Mouse (Mus musculus) brown adipose tissue, adult 24 weeks (tissue): ENCODE measurements around the gene Lypd6b. TPM values are rescaled to one million over a fixed set of nuclear protein-coding genes. Genes with fewer than 3 reads are reported as not detected.

Experiments used
- H3K27ac ChIP-seq: fragments of 200-500 bp; replicated peaks from 2 replicates; pipeline ENCODE4 v1.5.1; 2012; ENCODE audit warnings: low read depth, mild to moderate bottlenecking, low read length
- H3K4me1 ChIP-seq: fragments of 200-500 bp; 2 replicates; pipeline ENCODE4 v1.6.1; 2012; ENCODE audit warnings: low read length, mixed read lengths; ENCODE audit not compliant: control insufficient read depth, insufficient read depth, insufficient read length
- H3K4me3 ChIP-seq: fragments of 200-500 bp; 2 replicates; pipeline ENCODE4 v1.5.1; 2012; ENCODE audit warnings: low read depth, mild to moderate bottlenecking, low read length, moderate library complexity; ENCODE audit not compliant: insufficient read depth
- polyA plus RNA-seq: library from polyadenylated mRNA; stranded (reverse); fragments of >200 nt; gene quantifications from 2 replicates; pipeline ENCODE4 v1.2.4, GENCODE M21; 2012; ENCODE audit not compliant: missing spikeins, insufficient read depth, insufficient read length

Lypd6b gene
- polyA plus RNA-seq, 1 experiment: not detected

DNA sequence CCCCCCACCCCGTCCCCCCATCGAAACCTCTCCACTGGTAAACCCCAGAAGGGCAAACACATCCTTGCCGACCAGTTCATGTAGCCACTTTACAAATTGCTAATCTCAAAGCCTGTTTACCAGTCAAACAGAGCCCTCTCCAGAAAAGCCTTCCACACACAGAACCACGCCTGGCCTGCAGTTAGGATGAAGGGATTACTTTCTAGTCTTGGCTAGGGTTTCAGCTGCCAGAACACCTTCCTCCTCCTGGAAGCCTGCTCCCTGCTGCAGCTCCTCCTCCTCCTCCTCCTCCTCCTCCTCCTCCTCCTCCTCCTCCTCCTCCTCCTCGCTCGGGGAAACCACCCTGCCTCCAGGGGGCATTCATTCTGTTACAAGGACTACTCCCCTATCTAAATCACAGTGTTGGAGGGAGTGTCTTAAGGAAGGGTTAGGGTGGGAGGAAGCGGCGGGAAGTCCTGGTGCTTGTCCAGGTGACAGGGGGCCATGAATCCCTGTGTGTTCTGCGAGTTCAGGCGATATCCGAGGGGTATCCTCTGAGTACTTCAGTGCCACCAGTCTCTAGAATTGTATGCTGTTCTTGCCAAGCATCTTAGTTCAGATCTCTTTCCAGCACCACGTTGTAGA lies 73.6 kb downstream of the Lypd6b start:
- no peaks in the 10 kb centered on the region for H3K4me1 ChIP-seq
- H3K4me3 ChIP-seq: no peak overlapping the region
- H3K27ac ChIP-seq: no peak overlapping the region

DNA sequence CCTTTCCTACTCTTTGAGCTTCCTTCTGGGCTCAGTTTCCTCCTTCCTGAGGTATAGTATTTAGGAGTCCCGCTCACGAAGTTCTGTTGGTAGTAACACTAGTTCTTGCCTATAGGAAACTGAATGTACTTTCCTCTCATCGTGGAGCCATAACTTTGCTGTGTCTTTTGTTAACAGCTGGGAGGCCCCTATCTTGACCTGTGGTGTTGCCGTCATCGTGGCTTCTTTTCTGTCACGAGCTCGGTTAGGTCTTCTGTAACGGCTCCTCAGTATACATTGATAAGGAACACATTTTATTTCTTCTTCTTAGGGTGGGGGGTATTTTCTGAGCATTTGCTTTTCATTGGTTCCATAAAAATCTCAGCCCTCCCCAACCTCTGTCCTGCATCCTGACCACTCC lies 74.2 kb downstream of the Lypd6b start:
- H3K4me3 ChIP-seq: no peak overlapping the region

DNA sequence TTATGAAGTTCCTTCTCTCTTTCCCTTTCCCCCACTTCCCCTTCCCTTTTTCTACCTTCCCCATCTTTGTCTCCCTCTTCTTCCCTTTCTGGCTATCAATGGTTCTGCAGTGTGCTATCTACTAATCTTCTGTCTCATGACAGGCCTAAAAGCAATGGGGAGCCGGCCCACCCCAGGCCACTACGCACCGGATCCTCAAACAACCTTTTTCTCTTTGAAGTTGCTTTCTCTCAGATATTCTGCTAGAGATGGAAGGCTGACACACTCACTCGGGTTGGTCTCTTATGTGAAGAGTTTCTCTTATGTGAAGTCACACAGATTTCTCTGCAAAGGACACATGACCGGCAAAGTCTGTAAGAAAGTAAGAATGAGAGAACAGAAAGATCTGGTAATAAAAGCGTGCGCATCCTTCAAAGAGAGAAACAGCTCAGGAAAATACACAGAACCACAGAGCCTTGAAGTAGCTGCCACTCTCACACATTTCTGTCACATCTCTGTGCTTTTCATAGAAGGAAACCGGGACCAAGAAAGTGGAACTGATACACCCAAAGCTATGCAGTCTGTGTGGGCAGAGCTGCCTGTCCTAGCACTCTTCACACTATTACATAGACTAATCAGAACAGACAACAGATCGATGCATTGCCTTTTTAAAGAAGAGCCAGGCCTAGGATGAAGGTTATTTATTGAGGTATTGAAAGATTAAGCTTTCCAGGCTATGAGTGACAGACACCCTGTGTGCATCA lies 80.8 kb downstream of the Lypd6b start:
- Histone ChIP-seq H3K4me3 (no peak overlapping the region), H3K4me1 (no peaks in the 10 kb centered on the region), H3K27ac (no peak overlapping the region)

More for the DNA sequence above, 74.2 kb downstream of the Lypd6b start:
- Histone ChIP-seq H3K27ac (no peak overlapping the region), H3K4me1 (no peaks in the 10 kb centered on the region)

DNA sequence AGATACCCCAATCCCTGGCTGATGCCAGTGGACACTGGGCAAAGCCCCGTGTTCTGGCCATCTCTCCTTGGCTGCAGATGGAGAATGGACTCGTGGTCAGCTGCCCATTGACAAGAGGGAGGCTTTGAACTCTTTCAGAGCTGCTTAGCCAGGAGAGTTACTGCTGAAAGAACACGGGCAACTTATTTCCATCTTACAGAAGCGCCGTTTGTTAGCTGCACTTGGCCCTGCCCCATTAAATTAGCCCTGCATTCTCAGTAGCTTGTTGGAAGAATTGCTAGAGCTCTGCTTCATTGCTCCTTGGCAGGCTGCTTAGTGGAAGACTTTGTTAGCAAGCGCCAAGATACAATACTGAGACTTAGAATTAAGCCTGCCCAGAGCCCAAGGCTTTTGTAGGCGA lies 81.6 kb downstream of the Lypd6b start:
- H3K4me1 ChIP-seq: no peaks in the 10 kb centered on the region
- no peak overlapping the region for H3K27ac ChIP-seq
- no peak overlapping the region for H3K4me3 ChIP-seq

DNA sequence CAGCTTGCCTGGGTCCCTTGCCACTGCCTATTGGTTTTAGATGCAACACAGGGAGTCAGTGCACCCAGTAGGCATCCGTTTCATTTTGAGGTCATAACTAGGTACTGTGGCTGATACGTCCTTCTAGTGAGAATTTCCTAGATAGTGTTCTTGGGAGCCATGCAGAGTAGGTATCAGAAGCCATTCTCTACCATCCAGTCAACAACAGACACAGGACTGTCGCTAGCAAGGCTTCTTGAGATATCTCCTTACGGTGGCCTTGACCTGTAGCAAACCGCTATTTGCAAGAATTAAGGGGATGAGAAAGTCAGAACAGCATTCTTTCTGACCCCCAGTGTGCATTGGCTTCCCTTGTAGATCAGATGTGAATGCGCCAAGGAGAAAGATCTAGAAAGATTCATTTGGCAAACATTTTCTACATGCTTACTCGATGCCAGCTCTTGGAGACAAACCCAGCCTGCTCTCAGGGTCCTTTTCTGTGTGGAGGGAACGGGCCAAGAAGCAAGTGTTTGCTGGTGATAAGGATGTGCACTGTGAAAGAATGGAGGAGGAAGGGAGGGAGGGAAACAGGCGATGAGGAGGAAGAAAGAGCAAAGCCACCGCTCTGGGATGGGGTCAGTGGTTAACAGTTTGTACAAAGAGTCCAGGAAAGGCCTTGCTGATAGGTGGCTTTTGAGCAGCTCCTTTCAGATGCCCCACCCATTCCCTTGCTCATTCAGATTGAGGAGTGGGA lies 82.5 kb downstream of the Lypd6b start:
- no peak overlapping the region for H3K27ac ChIP-seq
- no peak overlapping the region for H3K4me3 ChIP-seq
- H3K4me1 ChIP-seq: no peaks in the 10 kb centered on the region

DNA sequence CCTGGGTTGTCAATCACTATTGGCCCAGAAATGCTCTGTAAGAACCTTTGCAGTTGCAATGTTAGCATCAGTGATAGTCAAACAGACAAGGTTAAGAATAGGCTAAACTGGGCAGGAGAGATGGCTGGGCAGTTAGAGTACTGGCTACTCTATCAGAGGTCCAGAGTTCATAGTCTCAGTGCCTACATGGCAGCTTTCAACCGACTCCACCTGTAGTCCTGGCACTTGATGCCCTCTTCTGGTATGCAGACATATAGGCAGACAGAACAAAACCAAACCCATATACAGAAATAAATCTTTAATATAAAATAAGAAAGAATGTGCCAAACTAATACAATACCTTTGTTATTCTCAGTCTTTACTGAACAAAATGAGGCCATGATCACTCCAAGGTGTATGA lies 83.5 kb downstream of the Lypd6b start:
- no peak overlapping the region for H3K4me3 ChIP-seq
- H3K27ac ChIP-seq: no peak overlapping the region
- no peaks in the 10 kb centered on the region for H3K4me1 ChIP-seq

DNA sequence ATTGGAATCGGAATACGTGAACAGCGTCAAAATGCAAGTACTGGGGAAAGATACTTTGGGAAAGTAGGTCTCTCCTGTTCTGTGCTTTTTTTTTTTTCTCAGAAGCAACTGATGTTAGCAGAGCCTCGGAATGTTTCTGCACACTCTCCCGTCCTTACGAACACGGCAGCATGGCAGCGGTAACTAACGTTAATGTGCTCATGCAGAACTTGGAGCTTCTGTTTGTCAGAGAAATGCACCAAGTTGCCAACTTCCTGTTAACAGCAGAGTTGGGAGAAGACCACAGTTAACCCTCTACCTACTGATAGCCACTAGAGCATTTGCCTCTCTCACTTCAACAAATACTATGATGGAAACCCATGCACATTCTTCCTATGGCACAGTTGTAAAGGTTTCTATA lies 93.0 kb downstream of the Lypd6b start:
- Histone ChIP-seq H3K4me3 (no peak overlapping the region), H3K27ac (no peak overlapping the region), H3K4me1 (no peaks in the 10 kb centered on the region)

DNA sequence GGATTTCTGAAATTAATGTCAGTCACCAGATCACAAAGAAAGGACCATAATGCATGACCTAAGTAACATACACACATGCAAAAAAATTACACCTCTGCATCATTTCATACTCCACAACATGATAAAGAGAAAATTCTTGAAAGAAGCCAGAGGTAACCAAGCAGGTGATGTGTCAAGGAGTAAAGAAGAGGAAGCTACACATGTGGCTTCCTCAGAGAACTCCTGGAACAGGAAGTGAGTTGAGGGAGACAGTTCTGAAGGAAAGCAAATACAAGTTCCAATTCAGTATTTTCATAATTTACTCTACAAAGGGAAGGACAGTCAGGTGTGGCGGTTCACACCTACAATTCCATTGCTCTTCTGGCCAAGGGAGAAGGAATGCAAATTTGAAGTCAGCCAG lies 93.5 kb downstream of the Lypd6b start:
- no peaks in the 10 kb centered on the region for H3K4me1 ChIP-seq
- H3K27ac ChIP-seq: no peak overlapping the region
- no peak overlapping the region for H3K4me3 ChIP-seq

DNA sequence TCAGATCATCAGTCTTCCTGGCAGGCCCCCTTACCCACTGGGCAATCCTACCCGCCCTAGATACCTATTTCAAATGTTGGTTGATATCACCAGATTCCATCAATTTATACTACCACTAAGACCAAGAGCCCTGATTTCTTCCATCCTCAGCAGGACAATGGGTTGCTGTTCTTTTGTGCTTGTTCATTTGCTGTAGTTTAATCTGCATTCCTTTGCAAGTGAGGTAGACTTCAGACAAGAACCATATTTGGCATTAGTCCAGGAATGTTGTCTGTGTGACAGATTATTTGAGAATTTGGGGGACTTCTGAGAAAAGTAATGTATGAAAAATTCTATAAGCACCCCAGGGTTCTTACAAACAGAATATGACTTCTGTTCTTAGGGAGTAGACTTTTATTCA lies 95.0 kb downstream of the Lypd6b start:
- Histone ChIP-seq H3K27ac (no peak overlapping the region), H3K4me1 (no peaks in the 10 kb centered on the region), H3K4me3 (no peak overlapping the region)

DNA sequence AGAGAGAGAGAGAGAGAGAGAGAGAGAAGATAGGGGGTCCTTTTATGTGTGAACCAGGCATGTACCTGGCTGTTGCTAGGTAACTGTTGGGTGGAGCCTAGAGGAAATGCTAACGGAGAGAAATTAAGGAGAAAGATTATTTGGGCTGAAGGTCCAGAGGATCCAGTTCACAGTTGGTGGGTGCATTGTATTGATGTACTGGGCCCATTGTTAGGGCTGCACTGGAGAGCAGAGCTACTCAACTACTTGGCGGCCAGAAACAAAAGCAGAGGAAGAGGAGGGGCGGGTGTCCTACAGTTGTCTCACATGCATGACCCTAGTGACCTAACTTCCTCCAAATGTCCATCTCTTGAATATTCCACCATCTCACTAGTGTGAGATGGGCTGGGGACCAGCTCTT lies 96.5 kb downstream of the Lypd6b start:
- Histone ChIP-seq H3K27ac (no peak overlapping the region), H3K4me1 (no peaks in the 10 kb centered on the region), H3K4me3 (no peak overlapping the region)

DNA sequence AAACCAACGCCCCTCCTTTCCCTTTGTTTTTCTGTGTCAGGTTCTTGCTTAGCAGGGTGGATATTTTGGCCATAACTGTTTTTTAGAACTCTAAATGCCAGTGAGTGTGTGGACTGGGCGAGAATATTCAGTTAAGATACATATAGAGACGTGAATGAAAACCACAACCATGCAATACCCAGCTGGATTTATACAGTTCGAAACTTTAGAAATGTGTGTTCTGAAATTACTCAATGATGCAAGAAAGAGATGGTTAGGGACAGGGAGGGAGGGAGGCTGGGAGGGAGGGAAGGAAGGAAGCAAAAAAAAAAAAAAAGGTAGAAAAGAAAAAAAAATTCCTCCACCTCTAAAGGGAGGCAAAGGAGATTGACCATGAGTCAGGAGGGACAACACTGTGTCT lies 98.7 kb downstream of the Lypd6b start:
- Histone ChIP-seq H3K27ac (no peak overlapping the region), H3K4me3 (no peak overlapping the region), H3K4me1 (no peaks in the 10 kb centered on the region)

DNA sequence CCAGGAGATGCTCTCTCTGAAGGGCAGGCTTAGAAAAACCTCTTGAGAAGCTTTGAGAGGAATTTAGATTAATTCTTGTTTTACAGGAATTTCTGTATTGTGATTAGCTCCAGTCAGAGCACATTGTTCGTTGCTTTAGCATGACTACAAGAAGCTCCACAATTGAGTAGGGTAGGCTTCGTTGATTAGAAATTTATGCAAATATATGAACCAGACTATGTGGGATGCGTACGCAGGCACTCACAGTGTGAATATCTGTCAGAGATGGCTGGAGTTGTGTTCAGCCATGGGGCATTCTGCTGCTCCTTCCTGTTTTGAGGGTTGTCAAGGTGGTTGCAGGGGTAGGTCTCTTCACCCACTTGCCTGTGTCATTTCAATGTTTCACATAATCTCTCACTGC lies 100.9 kb downstream of the Lypd6b start:
- H3K4me3 ChIP-seq: no peak overlapping the region
- no peak overlapping the region for H3K27ac ChIP-seq
- no peaks in the 10 kb centered on the region for H3K4me1 ChIP-seq

DNA sequence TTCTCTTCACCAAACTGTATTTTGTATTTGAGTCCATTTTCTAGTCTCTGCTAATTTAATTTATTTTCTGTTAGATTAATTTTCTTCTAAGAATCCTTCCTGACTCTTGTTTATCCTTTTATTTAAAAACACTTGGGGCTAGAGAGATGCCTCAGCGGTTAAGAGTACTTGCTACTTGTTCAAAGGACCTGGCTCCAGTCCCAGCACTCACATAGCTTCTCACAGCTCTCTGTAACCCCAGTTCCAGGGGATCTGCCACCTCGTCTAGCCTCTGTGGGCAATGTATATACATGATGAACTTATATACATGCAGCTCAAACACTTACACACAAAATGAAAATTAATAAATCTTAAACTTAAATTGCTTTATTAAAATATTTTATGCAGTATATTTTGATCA lies 103.2 kb downstream of the Lypd6b start:
- H3K4me1 ChIP-seq: no peaks in the 10 kb centered on the region
- no peak overlapping the region for H3K4me3 ChIP-seq
- no peak overlapping the region for H3K27ac ChIP-seq

DNA sequence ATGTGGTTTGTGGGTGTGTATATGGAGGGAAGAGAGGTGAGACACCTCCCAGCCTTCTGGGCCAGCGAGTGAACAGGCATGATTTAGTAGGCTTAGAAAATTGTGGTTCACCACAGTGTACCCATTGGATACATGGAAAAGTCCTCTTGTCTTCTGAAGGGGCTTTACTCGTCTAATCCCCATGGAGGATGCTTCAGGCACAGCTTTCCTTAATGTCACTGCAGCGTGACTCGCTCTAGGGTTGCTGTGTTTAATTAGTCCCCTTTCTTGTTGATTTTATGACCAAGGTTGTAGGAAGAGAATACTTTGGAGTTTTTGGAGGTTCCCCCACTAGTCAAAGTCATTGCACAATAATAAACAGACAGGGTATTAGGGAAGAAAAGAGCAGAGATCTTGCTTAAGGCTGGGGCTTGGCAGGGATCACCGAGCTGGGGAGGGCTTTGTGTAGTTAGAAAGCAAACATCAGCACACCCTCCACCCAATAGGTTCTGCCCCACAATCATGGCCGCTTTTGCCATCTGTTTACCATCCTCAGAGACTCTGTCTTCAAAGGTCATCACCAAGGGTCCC lies 122.4 kb downstream of the Lypd6b start:
- no peak overlapping the region for H3K27ac ChIP-seq
- no peak overlapping the region for H3K4me3 ChIP-seq
- H3K4me1 ChIP-seq: no peaks in the 10 kb centered on the region

DNA sequence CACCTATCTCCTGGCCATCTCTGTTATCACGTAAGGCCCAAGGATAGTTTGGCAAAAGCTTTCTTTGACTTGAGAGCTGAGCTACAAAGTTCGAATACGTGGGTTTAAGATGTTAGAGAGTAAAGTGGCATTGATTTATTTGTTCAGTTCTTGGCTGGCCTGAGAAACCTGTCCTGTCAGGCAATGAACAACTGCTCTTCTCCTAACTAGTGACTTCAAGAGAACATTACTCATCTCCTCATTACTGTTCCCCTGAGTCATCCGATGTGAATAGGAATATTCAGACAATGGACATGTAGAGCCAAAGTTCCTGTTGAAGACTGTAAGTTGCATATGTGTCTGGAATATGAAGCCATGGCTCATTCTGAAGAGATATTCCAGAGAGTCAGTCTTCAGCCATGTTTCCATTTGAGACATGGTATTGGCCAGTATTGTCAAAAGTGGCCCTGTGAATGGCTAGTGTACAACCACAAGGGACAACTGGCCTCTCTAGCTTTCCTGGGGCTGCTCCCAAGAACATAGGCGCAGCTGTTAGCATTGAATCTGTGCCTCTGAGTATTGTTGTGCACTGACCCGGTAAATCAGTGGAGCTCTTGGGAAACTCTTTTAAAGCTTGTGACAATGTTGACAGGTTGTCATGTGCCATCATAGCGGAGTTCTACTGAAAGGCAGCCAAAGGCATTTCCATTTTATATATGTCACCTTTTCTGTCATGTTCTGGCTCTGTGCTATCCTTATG lies 124.0 kb downstream of the Lypd6b start:
- H3K27ac ChIP-seq: no peak overlapping the region
- H3K4me1 ChIP-seq: no peaks in the 10 kb centered on the region
- no peak overlapping the region for H3K4me3 ChIP-seq
